Mouse (Mus musculus): ENCODE results near the gene Ddx4. TPM values are rescaled to one million over a fixed set of nuclear protein-coding genes. Genes with fewer than 3 reads are reported as not detected.

The Ddx4 gene
- polyA plus RNA-seq (2014; fragmentation: Nextera tagmentation; extraction: Ambion mirVana) = 0.79 and 1.1 TPM in 2 replicates

DNA sequence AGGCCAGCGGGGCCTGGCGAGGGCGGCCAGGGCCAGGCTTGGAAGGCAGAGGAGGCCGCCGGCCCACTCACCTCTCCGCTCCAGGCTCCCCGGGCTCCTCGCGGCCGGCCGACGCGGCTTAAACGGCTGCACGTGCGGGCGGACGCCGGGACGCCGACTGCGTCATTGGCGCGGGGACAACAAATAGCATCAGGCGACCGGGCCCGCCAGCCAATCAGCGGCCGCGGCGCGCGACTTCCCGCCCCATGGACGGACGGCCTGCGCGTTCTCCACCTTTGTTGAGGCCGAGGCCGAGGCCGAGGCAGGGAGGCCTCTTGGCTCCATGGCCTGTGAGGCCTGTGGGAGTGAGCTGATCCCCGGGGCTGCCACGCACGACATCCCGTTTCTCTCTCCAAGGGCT, at the start of gene Ddx4:
TSS of gene Ddx4 (minus strand) at position 271 of the 400 bp plus-strand sequence.
- Histone ChIP-seq H3K4me2 (no peak within 1 kb of the TSS), H3K27ac (ENCODE audit: low read depth, low read length) (no peak within 1 kb of the TSS), H3K27me3 (ENCODE audit: control insufficient read depth, insufficient read depth, low read length) (no peaks in the 10 kb centered on the region), H3K4me1 (ENCODE audit: control insufficient read depth, insufficient read depth, low read length) (no peaks in the 10 kb centered on the region), H3K9ac (ENCODE audit: low read length) (no peak within 1 kb of the TSS), H3K36me3 (ENCODE audit: control insufficient read depth, insufficient read depth, low read length) (no peaks in the 10 kb centered on the region), H3K9me3 (ENCODE audit: control insufficient read depth, low read length) (peaks cover 8% of the 10 kb centered on the region), H3K4me3 (ENCODE audit: low read depth, low read length) (no peak within 1 kb of the TSS)
- no peak for DNase-seq (ENCODE audit: low spot score, missing footprints)
- WGBS = 75% methylated on average over 45 of the region's 45 CpGs
- ATAC-seq (ENCODE audit: low FRiP score) = no peak

DNA sequence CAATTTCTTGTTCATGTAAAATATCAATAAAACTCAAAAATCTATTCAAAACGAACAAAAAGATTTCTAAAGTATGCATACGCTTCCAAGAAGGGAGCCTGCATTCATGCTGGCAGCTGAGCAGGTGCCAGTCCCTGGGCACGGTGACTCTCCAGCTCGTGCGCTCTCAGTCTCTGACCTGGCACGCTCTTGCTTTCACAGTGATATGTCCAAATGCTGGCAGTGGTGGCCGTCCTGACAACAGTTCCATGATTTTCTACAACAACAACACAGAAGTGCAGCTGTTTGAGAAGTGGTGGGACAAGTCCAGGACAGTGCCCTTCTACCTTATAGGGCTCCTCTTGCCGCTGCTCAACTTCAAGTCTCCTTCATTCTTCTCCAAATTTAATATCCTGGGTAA, 49.0 kb upstream of the Ddx4 start:
- WGBS = 91% methylated on average over 8 of the region's 8 CpGs
- H3K4me2 ChIP-seq = no peak overlapping the region
- H3K9ac ChIP-seq (ENCODE audit: low read length) = no peak overlapping the region
- no peak overlapping the region for H3K27ac ChIP-seq (ENCODE audit: low read depth, low read length)
- no peaks in the 10 kb centered on the region for H3K4me1 ChIP-seq (ENCODE audit: control insufficient read depth, insufficient read depth, low read length)
- no peaks in the 10 kb centered on the region for H3K9me3 ChIP-seq (ENCODE audit: control insufficient read depth, low read length)
- no peak for ATAC-seq (ENCODE audit: low FRiP score)
- no peaks in the 10 kb centered on the region for H3K27me3 ChIP-seq (ENCODE audit: control insufficient read depth, insufficient read depth, low read length)
- no peak overlapping the region for H3K4me3 ChIP-seq (ENCODE audit: low read depth, low read length)
- peaks cover 2% of the 10 kb centered on the region; the same call in 1 of the 2 replicates for H3K36me3 ChIP-seq (ENCODE audit: control insufficient read depth, insufficient read depth, low read length)
- peak; percentile 54 for DNase-seq (ENCODE audit: low spot score, missing footprints)

GRCm38 (mm10) chr13:112695526-112696240, 43.4 kb upstream of the Ddx4 start:
- DNase-seq (ENCODE audit: low spot score, missing footprints) = peak; percentile 64
- 93% methylated on average over 8 of the region's 8 CpGs for WGBS

GRCm38 (mm10) chr13:112692870-112693553, 40.7 kb upstream of the Ddx4 start:
- Histone ChIP-seq H3K36me3 (ENCODE audit: control insufficient read depth, insufficient read depth, low read length) (peaks cover 2% of the 10 kb centered on the region; the same call in 1 of the 2 replicates), H3K27ac (ENCODE audit: low read depth, low read length) (no peak overlapping the region), H3K4me2 (no peak overlapping the region), H3K9me3 (ENCODE audit: control insufficient read depth, low read length) (no peaks in the 10 kb centered on the region), H3K9ac (ENCODE audit: low read length) (no peak overlapping the region), H3K4me1 (ENCODE audit: control insufficient read depth, insufficient read depth, low read length) (no peaks in the 10 kb centered on the region), H3K27me3 (ENCODE audit: control insufficient read depth, insufficient read depth, low read length) (no peaks in the 10 kb centered on the region), H3K4me3 (ENCODE audit: low read depth, low read length) (no peak overlapping the region)
- no peak for ATAC-seq (ENCODE audit: low FRiP score)
- peak; percentile 12 for DNase-seq (ENCODE audit: low spot score, missing footprints)
- WGBS = 93% methylated on average over 10 of the region's 10 CpGs

More at GRCm38 (mm10) chr13:112695526-112696240, 43.4 kb upstream of the Ddx4 start:
- no peak overlapping the region for H3K4me2 ChIP-seq
- H3K27me3 ChIP-seq (ENCODE audit: control insufficient read depth, insufficient read depth, low read length) = no peaks in the 10 kb centered on the region
- ATAC-seq (ENCODE audit: low FRiP score) = no peak
- no peak overlapping the region for H3K9ac ChIP-seq (ENCODE audit: low read length)
- H3K36me3 ChIP-seq (ENCODE audit: control insufficient read depth, insufficient read depth, low read length) = peaks cover 2% of the 10 kb centered on the region; the same call in 1 of the 2 replicates
- H3K9me3 ChIP-seq (ENCODE audit: control insufficient read depth, low read length) = no peaks in the 10 kb centered on the region
- H3K27ac ChIP-seq (ENCODE audit: low read depth, low read length) = no peak overlapping the region
- no peak overlapping the region for H3K4me3 ChIP-seq (ENCODE audit: low read depth, low read length)
- no peaks in the 10 kb centered on the region for H3K4me1 ChIP-seq (ENCODE audit: control insufficient read depth, insufficient read depth, low read length)

DNA sequence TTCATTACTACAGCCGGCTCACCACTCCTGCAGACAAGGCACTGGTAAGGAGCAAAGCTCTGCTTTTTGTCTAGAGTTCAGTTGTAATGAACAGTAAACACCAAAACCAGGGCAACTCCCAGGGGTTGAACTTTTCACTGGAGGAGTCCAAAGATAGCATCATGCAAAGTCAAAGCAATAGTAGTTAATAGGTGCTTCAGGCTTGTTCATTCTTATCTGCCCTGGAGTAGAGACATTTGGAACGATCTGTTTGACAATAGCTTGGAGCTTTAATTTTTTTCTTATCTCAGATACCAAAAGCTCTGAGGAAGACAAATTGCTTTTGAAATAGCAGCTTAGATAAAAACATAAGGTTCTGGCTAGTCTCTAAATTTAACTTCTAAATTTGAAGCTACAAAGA, 33.9 kb upstream of the Ddx4 start:
- DNase-seq (ENCODE audit: low spot score, missing footprints) = no peak
- ATAC-seq (ENCODE audit: low FRiP score) = no peak
- WGBS = 90% methylated on average over 2 of the region's 2 CpGs
- H3K4me1 ChIP-seq (ENCODE audit: control insufficient read depth, insufficient read depth, low read length) = no peaks in the 10 kb centered on the region
- H3K4me2 ChIP-seq = no peak overlapping the region
- H3K27me3 ChIP-seq (ENCODE audit: control insufficient read depth, insufficient read depth, low read length) = no peaks in the 10 kb centered on the region
- no peak overlapping the region for H3K27ac ChIP-seq (ENCODE audit: low read depth, low read length)
- no peak overlapping the region for H3K9ac ChIP-seq (ENCODE audit: low read length)
- no peaks in the 10 kb centered on the region for H3K36me3 ChIP-seq (ENCODE audit: control insufficient read depth, insufficient read depth, low read length)
- no peaks in the 10 kb centered on the region for H3K9me3 ChIP-seq (ENCODE audit: control insufficient read depth, low read length)
- no peak overlapping the region for H3K4me3 ChIP-seq (ENCODE audit: low read depth, low read length)

DNA sequence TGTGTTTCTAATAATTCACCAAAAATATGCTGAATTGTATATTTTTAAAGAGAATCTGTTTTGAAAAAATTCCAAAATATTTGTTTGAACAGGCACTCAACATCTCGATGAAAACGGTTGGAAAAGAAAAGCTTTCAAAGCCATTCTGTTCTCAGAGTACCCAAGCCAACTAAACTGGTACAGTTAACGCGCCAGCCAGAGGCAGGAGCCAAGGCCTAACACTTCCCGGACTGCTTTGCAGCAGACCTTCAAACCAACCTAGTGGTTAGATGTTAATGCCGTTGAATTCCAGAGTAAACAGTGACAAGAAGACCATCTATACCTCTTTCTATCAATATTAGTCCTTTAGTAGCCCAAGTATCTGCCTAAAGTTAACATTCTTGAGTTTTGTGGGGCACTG, 31.7 kb upstream of the Ddx4 start:
- H3K4me2 ChIP-seq = no peak overlapping the region
- no peak overlapping the region for H3K4me3 ChIP-seq (ENCODE audit: low read depth, low read length)
- no peak overlapping the region for H3K9ac ChIP-seq (ENCODE audit: low read length)
- no peaks in the 10 kb centered on the region for H3K9me3 ChIP-seq (ENCODE audit: control insufficient read depth, low read length)
- no peaks in the 10 kb centered on the region for H3K4me1 ChIP-seq (ENCODE audit: control insufficient read depth, insufficient read depth, low read length)
- no peak for ATAC-seq (ENCODE audit: low FRiP score)
- no peaks in the 10 kb centered on the region for H3K27me3 ChIP-seq (ENCODE audit: control insufficient read depth, insufficient read depth, low read length)
- no peaks in the 10 kb centered on the region for H3K36me3 ChIP-seq (ENCODE audit: control insufficient read depth, insufficient read depth, low read length)
- DNase-seq (ENCODE audit: low spot score, missing footprints) = no peak
- H3K27ac ChIP-seq (ENCODE audit: low read depth, low read length) = no peak overlapping the region
- 86% methylated on average over 6 of the region's 6 CpGs for WGBS

GRCm38 (mm10) chr13:112683312-112683711, 31.0 kb upstream of the Ddx4 start:
- ATAC-seq (ENCODE audit: low FRiP score) (no peak), DNase-seq (ENCODE audit: low spot score, missing footprints) (no peak)
- Histone ChIP-seq H3K27me3 (ENCODE audit: control insufficient read depth, insufficient read depth, low read length) (no peaks in the 10 kb centered on the region), H3K36me3 (ENCODE audit: control insufficient read depth, insufficient read depth, low read length) (no peaks in the 10 kb centered on the region), H3K27ac (ENCODE audit: low read depth, low read length) (no peak overlapping the region), H3K4me2 (no peak overlapping the region), H3K9ac (ENCODE audit: low read length) (no peak overlapping the region), H3K9me3 (ENCODE audit: control insufficient read depth, low read length) (no peaks in the 10 kb centered on the region; the same call in 1 of the 2 replicates), H3K4me1 (ENCODE audit: control insufficient read depth, insufficient read depth, low read length) (no peaks in the 10 kb centered on the region), H3K4me3 (ENCODE audit: low read depth, low read length) (no peak overlapping the region)
- WGBS = 78% methylated on average over 2 of the region's 2 CpGs

DNA sequence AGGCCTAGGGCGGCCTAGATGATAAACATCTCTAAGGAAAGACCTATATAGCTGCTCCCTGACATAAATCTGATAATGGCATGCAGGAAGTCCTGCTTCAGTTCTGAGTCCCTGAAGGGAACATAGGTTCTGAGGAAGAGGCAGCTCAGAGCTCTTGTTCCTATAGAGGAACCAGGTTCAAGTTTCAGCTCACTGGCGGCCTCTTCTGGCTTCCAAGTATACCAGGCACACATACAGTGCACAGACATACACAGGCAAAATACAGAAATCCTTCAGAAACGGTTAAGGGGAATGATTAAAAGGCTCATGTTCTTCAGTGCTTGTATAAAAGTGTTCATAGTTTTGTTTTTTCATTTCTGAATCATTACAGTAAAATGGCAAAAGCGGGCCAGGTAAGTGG, 25.9 kb upstream of the Ddx4 start:
- H3K4me2 ChIP-seq = no peak overlapping the region
- 91% methylated on average over 4 of the region's 4 CpGs for WGBS
- ATAC-seq (ENCODE audit: low FRiP score) = no peak
- H3K36me3 ChIP-seq (ENCODE audit: control insufficient read depth, insufficient read depth, low read length) = no peaks in the 10 kb centered on the region
- no peaks in the 10 kb centered on the region for H3K27me3 ChIP-seq (ENCODE audit: control insufficient read depth, insufficient read depth, low read length)
- DNase-seq (ENCODE audit: low spot score, missing footprints) = no peak
- no peak overlapping the region for H3K27ac ChIP-seq (ENCODE audit: low read depth, low read length)
- no peak overlapping the region for H3K4me3 ChIP-seq (ENCODE audit: low read depth, low read length)
- no peak overlapping the region for H3K9ac ChIP-seq (ENCODE audit: low read length)
- H3K9me3 ChIP-seq (ENCODE audit: control insufficient read depth, low read length) = no peaks in the 10 kb centered on the region; the same call in 1 of the 2 replicates
- H3K4me1 ChIP-seq (ENCODE audit: control insufficient read depth, insufficient read depth, low read length) = no peaks in the 10 kb centered on the region

GRCm38 (mm10) chr13:112673899-112674447, 21.7 kb upstream of the Ddx4 start:
- H3K4me3 ChIP-seq (ENCODE audit: low read depth, low read length) = no peak overlapping the region
- no peaks in the 10 kb centered on the region for H3K4me1 ChIP-seq (ENCODE audit: control insufficient read depth, insufficient read depth, low read length)
- no peak overlapping the region for H3K27ac ChIP-seq (ENCODE audit: low read depth, low read length)
- no peak overlapping the region for H3K9ac ChIP-seq (ENCODE audit: low read length)
- H3K4me2 ChIP-seq = no peak overlapping the region
- WGBS = 15% methylated on average over 9 of the region's 9 CpGs
- no peaks in the 10 kb centered on the region; the same call in 1 of the 2 replicates for H3K9me3 ChIP-seq (ENCODE audit: control insufficient read depth, low read length)
- H3K27me3 ChIP-seq (ENCODE audit: control insufficient read depth, insufficient read depth, low read length) = no peaks in the 10 kb centered on the region
- H3K36me3 ChIP-seq (ENCODE audit: control insufficient read depth, insufficient read depth, low read length) = no peaks in the 10 kb centered on the region
- peak; percentile 90 for DNase-seq (ENCODE audit: low spot score, missing footprints)
- ATAC-seq (ENCODE audit: low FRiP score) = peak; percentile 82
